Mouse (Mus musculus) forebrain, postnatal 0 days (tissue): ENCODE measurements around the gene Wdfy4. TPM values are rescaled to one million over a fixed set of nuclear protein-coding genes. Genes with fewer than 3 reads are reported as not detected.

Experiments
- ATAC-seq: fragments of 200-750 bp; cut with Nextera tagmentation; 2 replicates; pipeline ENCODE4 v1.8.0; 2017; ENCODE audit warnings: mild to moderate bottlenecking, moderate library complexity
- DNase-seq: peaks from one replicate; pipeline ENCODE4 v3.0.0-alpha.2; 2015
- H3K27ac ChIP-seq: fragments of 300-500 bp; sonication (generic); 2 replicates; pipeline ENCODE4 v1.5.1; 2014; ENCODE audit warnings: low read depth, mild to moderate bottlenecking, antibody characterized with exemption, low read length, moderate library complexity, mixed read lengths
- H3K27me3 ChIP-seq: fragments of 300-500 bp; sonication (generic); 2 replicates; pipeline ENCODE4 v1.6.1; 2014; ENCODE audit warnings: mild to moderate bottlenecking, low read length, mixed read lengths; ENCODE audit not compliant: insufficient read depth
- H3K36me3 ChIP-seq: fragments of 300-500 bp; sonication (generic); 2 replicates; pipeline ENCODE4 v1.6.1; 2014; ENCODE audit warnings: mild to moderate bottlenecking, moderate library complexity; ENCODE audit not compliant: insufficient read depth
- H3K4me1 ChIP-seq: fragments of 300-500 bp; sonication (generic); 2 replicates; pipeline ENCODE4 v1.6.1; 2014; ENCODE audit warnings: antibody characterized with exemption; ENCODE audit not compliant: insufficient read depth
- H3K4me2 ChIP-seq: fragments of 300-500 bp; sonication (generic); 2 replicates; pipeline ENCODE4 v1.6.1; 2014; ENCODE audit warnings: low read depth, mild to moderate bottlenecking, moderate library complexity
- H3K4me3 ChIP-seq: fragments of 300-500 bp; sonication (generic); 2 replicates; pipeline ENCODE4 v1.5.1; 2014; ENCODE audit warnings: low read depth, low read length, mixed read lengths
- H3K9ac ChIP-seq: fragments of 300-500 bp; sonication (generic); 2 replicates; pipeline ENCODE4 v1.6.1; 2014; ENCODE audit warnings: mild to moderate bottlenecking
- H3K9me3 ChIP-seq: fragments of 300-500 bp; sonication (generic); 2 replicates; pipeline ENCODE4 v1.6.1; 2016; ENCODE audit warnings: low read length
- CTCF ChIP-seq: sonication (generic); IDR thresholded peaks from 2 replicates; pipeline ENCODE4 v1.5.1; 2016; ENCODE audit warnings: antibody characterized with exemption, control low read depth, low read depth
- WGBS: fragments of 180-500 bp; shearing (Covaris S2); extraction: QIAGEN DNeasy Blood & Tissue Kit; methylation state at CpG from one replicate; pipeline ENCODE4 v1.1.7; 2014; 5-methylcytosine and 5-hydroxymethylcytosine counted together
- polyA plus RNA-seq: library from polyadenylated mRNA; unstranded; fragments of >200 nt; fragmentation: Nextera tagmentation; extraction: Ambion mirVana; gene quantifications from 2 replicates; pipeline ENCODE4 v1.2.1, GENCODE M21; 2015
- total RNA-seq: library from RNA; depleted of rRNA; stranded (reverse); fragments of >200 nt; gene quantifications from 2 replicates; pipeline ENCODE4 v1.2.3, GENCODE M21; 2014

Wdfy4 gene
- total and polyA plus RNA-seq, 2 experiments from 2014 or later = 0.33 to 0.52 TPM

- H3K4me1 ChIP-seq = no peaks in the 10 kb centered on the region
- H3K36me3 ChIP-seq = no peaks in the 10 kb centered on the region
- 85% methylated on average over 1 of the region's 1 CpGs for WGBS
- DNase-seq (no peak), ATAC-seq (no peak)
- no peak overlapping the region for H3K9ac ChIP-seq
- no peaks in the 10 kb centered on the region for H3K27me3 ChIP-seq
- H3K9me3 ChIP-seq = no peaks in the 10 kb centered on the region
- H3K27ac ChIP-seq = no peak overlapping the region
- TF ChIP-seq CTCF = no peak
- H3K4me3 ChIP-seq = no peak overlapping the region
- H3K4me2 ChIP-seq = no peak overlapping the region
These were observed 68.7 kb downstream of the Wdfy4 start for GRCm38 (mm10) chr14:33116590-33116989.

- WGBS = 89% methylated on average over 3 of the region's 3 CpGs
- Histone ChIP-seq H3K27me3 (no peaks in the 10 kb centered on the region), H3K4me2 (no peak overlapping the region), H3K4me1 (no peaks in the 10 kb centered on the region), H3K9me3 (no peaks in the 10 kb centered on the region), H3K9ac (no peak overlapping the region), H3K4me3 (no peak overlapping the region), H3K27ac (no peak overlapping the region), H3K36me3 (no peaks in the 10 kb centered on the region)
- no peak for TF ChIP-seq CTCF
- ATAC-seq (no peak), DNase-seq (no peak)
These were observed 80.5 kb downstream of the Wdfy4 start for GRCm38 (mm10) chr14:33104809-33105208.

GRCm38 (mm10) chr14:33101609-33102008, 83.7 kb downstream of the Wdfy4 start:
- no peak for TF ChIP-seq CTCF
- Histone ChIP-seq H3K9ac (no peak overlapping the region), H3K9me3 (no peaks in the 10 kb centered on the region), H3K27me3 (no peaks in the 10 kb centered on the region), H3K4me2 (no peak overlapping the region), H3K27ac (no peak overlapping the region), H3K4me3 (no peak overlapping the region), H3K4me1 (no peaks in the 10 kb centered on the region), H3K36me3 (no peaks in the 10 kb centered on the region)
- ATAC-seq (no peak), DNase-seq (no peak)
- 81% methylated on average over 2 of the region's 2 CpGs for WGBS

- WGBS = 82% methylated on average over 5 of the region's 5 CpGs
- DNase-seq (no peak), ATAC-seq (no peak)
- H3K4me2 ChIP-seq = no peak overlapping the region
- H3K4me1 ChIP-seq = no peaks in the 10 kb centered on the region
- H3K27ac ChIP-seq = no peak overlapping the region
- no peak overlapping the region for H3K9ac ChIP-seq
- no peak overlapping the region for H3K4me3 ChIP-seq
- H3K9me3 ChIP-seq = no peaks in the 10 kb centered on the region
- no peak for TF ChIP-seq CTCF
- H3K36me3 ChIP-seq = no peaks in the 10 kb centered on the region
- H3K27me3 ChIP-seq = no peaks in the 10 kb centered on the region
These were observed 85.4 kb downstream of the Wdfy4 start for GRCm38 (mm10) chr14:33099926-33100325.

GRCm38 (mm10) chr14:33099111-33099510, 86.2 kb downstream of the Wdfy4 start:
- H3K9me3 ChIP-seq = no peaks in the 10 kb centered on the region
- no peaks in the 10 kb centered on the region for H3K4me1 ChIP-seq
- H3K4me3 ChIP-seq = no peak overlapping the region
- no peaks in the 10 kb centered on the region for H3K36me3 ChIP-seq
- 70% methylated on average over 7 of the region's 7 CpGs for WGBS
- no peak for TF ChIP-seq CTCF
- H3K4me2 ChIP-seq = no peak overlapping the region
- H3K27ac ChIP-seq = no peak overlapping the region
- H3K27me3 ChIP-seq = no peaks in the 10 kb centered on the region
- ATAC-seq (no peak), DNase-seq (no peak)
- no peak overlapping the region for H3K9ac ChIP-seq

- Histone ChIP-seq H3K27ac (no peak overlapping the region), H3K4me3 (no peak overlapping the region), H3K4me2 (no peak overlapping the region), H3K36me3 (no peaks in the 10 kb centered on the region), H3K9ac (no peak overlapping the region), H3K27me3 (no peaks in the 10 kb centered on the region), H3K9me3 (no peaks in the 10 kb centered on the region), H3K4me1 (no peaks in the 10 kb centered on the region)
- no peak for TF ChIP-seq CTCF
- ATAC-seq (no peak), DNase-seq (no peak)
- WGBS = 85% methylated on average over 5 of the region's 5 CpGs
These were observed 88.8 kb downstream of the Wdfy4 start for GRCm38 (mm10) chr14:33096462-33096861.

- Histone ChIP-seq H3K9ac (no peak overlapping the region), H3K4me2 (no peak overlapping the region), H3K27ac (no peak overlapping the region), H3K36me3 (no peaks in the 10 kb centered on the region), H3K4me1 (peaks cover 9% of the 10 kb centered on the region; the same call in 1 of the 2 replicates), H3K27me3 (no peaks in the 10 kb centered on the region), H3K4me3 (no peak overlapping the region), H3K9me3 (no peaks in the 10 kb centered on the region)
- WGBS = 88% methylated on average over 8 of the region's 8 CpGs
- no peak for DNase-seq
- no peak for TF ChIP-seq CTCF
- ATAC-seq = no peak
These were observed 102.0 kb downstream of the Wdfy4 start for GRCm38 (mm10) chr14:33083326-33083725.

- H3K36me3 ChIP-seq = no peaks in the 10 kb centered on the region
- no peaks in the 10 kb centered on the region for H3K27me3 ChIP-seq
- H3K4me2 ChIP-seq = no peak overlapping the region
- peaks cover 9% of the 10 kb centered on the region; the same call in 1 of the 2 replicates for H3K4me1 ChIP-seq
- WGBS = 38% methylated on average over 1 of the region's 1 CpGs
- TF ChIP-seq CTCF = no peak
- no peak overlapping the region for H3K4me3 ChIP-seq
- ATAC-seq (no peak), DNase-seq (peak; percentile 8)
- no peaks in the 10 kb centered on the region for H3K9me3 ChIP-seq
- no peak overlapping the region for H3K9ac ChIP-seq
- no peak overlapping the region for H3K27ac ChIP-seq
These were observed 103.0 kb downstream of the Wdfy4 start for GRCm38 (mm10) chr14:33082301-33082700.
